Mouse (Mus musculus) cerebellum, postnatal 10 days (tissue): ENCODE measurements at regions not wholly inside any gene's neighbourhood (a gene's known extent, or its start where the extent isn't known, plus 50 kb on each side); places are given as distances from the start of the nearest gene placed in this dataset.
A peak's percentile ranks its signal among the peaks of the same experiment; 100 is the strongest.

Experiments used
- DNase-seq, 2 experiments: peaks; one replicate each; pipeline ENCODE4 v3.0.0; 2021; ENCODE audit warnings: mixed read lengths in 2 of 2

GRCm38 (mm10) chr7:69326311-69326710 is 577.3 kb upstream of the Arrdc4 start:
- DNase-seq: peak; percentile 20 to 38

- peak in 1 of 2 experiments; percentile 2 for DNase-seq
Observed at GRCm38 (mm10) chr7:69277056-69277705, 528.1 kb upstream of the Arrdc4 start.

GRCm38 (mm10) chr7:69276376-69277055 is 527.5 kb upstream of the Arrdc4 start:
- DNase-seq: no peak

- peak; percentile 2 for DNase-seq
Observed at GRCm38 (mm10) chr7:69273670-69274069, 524.6 kb upstream of the Arrdc4 start.

- DNase-seq: no peak
Observed at GRCm38 (mm10) chr7:69244519-69244918, 495.5 kb upstream of the Arrdc4 start.

- no peak for DNase-seq
Observed at GRCm38 (mm10) chr7:69233296-69233695, 484.3 kb upstream of the Arrdc4 start.

- peak; percentile 38 to 56 for DNase-seq
Observed at GRCm38 (mm10) chr7:69217871-69218270, 468.8 kb upstream of the Arrdc4 start.
